Mouse (Mus musculus) kidney, embryonic 14.5 days (tissue): ENCODE data around the gene Mettl17. TPM values are rescaled to one million over a fixed set of nuclear protein-coding genes. Genes with fewer than 3 reads are reported as not detected.
"Not testable (repeated sequence)": the region's sequence is repeated elsewhere in the genome, so short reads cannot be mapped to it uniquely, and the experiment has no call there.

Experiments
- ATAC-seq: fragments of 200-750 bp; cut with Nextera tagmentation; 2 replicates; pipeline ENCODE4 v1.8.0; 2017; ENCODE audit warnings: moderate number of reproducible peaks, mild to moderate bottlenecking, moderate TSS enrichment, moderate library complexity; ENCODE audit not compliant: low FRiP score, low TSS enrichment
- H3K27ac ChIP-seq: fragments of 300-500 bp; sonication (generic); 2 replicates; pipeline ENCODE4 v1.5.1; 2014; ENCODE audit warnings: low read depth, mild to moderate bottlenecking, low read length, moderate library complexity, mixed read lengths
- H3K27me3 ChIP-seq: fragments of 300-500 bp; sonication (generic); 2 replicates; pipeline ENCODE4 v1.6.1; 2014; ENCODE audit warnings: mild to moderate bottlenecking, low read length; ENCODE audit not compliant: control insufficient read depth, insufficient read depth
- H3K36me3 ChIP-seq: fragments of 300-500 bp; sonication (generic); 2 replicates; pipeline ENCODE4 v1.6.1; 2014; ENCODE audit warnings: low read length, mixed read lengths; ENCODE audit not compliant: control insufficient read depth, insufficient read depth
- H3K4me1 ChIP-seq: fragments of 300-500 bp; sonication (generic); 2 replicates; pipeline ENCODE4 v1.6.1; 2014; ENCODE audit warnings: low read length, mixed read lengths; ENCODE audit not compliant: control insufficient read depth, insufficient read depth
- H3K4me2 ChIP-seq: fragments of 300-500 bp; sonication (generic); replicated peaks from 2 replicates; pipeline ENCODE4 v1.6.1; 2014; ENCODE audit warnings: low read depth, mild to moderate bottlenecking, low read length
- H3K4me3 ChIP-seq: fragments of 300-500 bp; sonication (generic); 2 replicates; pipeline ENCODE4 v1.5.1; 2014; ENCODE audit warnings: mild to moderate bottlenecking, low read length
- H3K9ac ChIP-seq: fragments of 300-500 bp; sonication (generic); 2 replicates; pipeline ENCODE4 v1.6.1; 2014; ENCODE audit warnings: low read depth, mild to moderate bottlenecking, low read length, moderate library complexity
- H3K9me3 ChIP-seq: fragments of 300-500 bp; sonication (generic); 2 replicates; pipeline ENCODE4 v1.6.1; 2016; ENCODE audit warnings: low read length; ENCODE audit not compliant: control insufficient read depth
- WGBS: fragments of 180-500 bp; shearing (Covaris S2); extraction: QIAGEN DNeasy Blood & Tissue Kit; methylation state at CpG from one replicate; pipeline ENCODE4 v1.1.7; 2014; 5-methylcytosine and 5-hydroxymethylcytosine counted together
- polyA plus RNA-seq: library from polyadenylated mRNA; unstranded; fragments of >200 nt; fragmentation: Nextera tagmentation; extraction: Ambion mirVana; gene quantifications from 2 replicates; pipeline ENCODE4 v1.2.1, GENCODE M21; 2014

Gene Mettl17
- polyA plus RNA-seq, 1 experiment from 2014 or later = 56.6 TPM

- H3K36me3 ChIP-seq, H3K9ac ChIP-seq, H3K4me3 ChIP-seq, H3K4me2 ChIP-seq, H3K27me3 ChIP-seq, H3K4me1 ChIP-seq, H3K9me3 ChIP-seq, H3K27ac ChIP-seq: not testable (repeated sequence)
- ATAC-seq = peak; percentile 61; the same call in 1 of the 2 replicates
- 5% methylated on average over 1 of the region's 1 CpGs for WGBS
These were observed 21.0 kb upstream of the Mettl17 start for GRCm38 (mm10) chr14:51863603-51864002.

DNA sequence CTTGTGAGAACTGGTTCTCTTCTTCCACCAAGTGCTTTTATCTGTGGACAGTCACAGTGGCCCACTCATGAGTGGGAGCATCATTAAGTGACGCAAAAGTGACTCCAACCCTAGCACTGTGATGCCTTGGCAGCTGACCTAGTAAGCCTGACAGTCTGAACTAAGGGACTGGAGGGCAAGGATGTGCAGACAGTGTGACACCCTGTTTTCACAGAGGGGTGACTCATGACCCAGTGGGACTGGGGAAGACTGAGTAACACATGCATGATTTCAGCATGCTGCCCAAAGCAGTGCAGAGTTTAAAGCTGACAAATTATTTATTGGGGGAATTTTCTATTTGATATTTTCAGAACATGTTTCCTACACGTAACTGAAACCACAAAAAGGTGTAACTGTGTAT, 13.9 kb upstream of the Mettl17 start:
- no peaks in the 10 kb centered on the region for H3K9me3 ChIP-seq
- no peak overlapping the region for H3K27ac ChIP-seq
- no peaks in the 10 kb centered on the region for H3K27me3 ChIP-seq
- no peaks in the 10 kb centered on the region for H3K36me3 ChIP-seq
- H3K4me2 ChIP-seq = no peak overlapping the region
- no peak overlapping the region for H3K9ac ChIP-seq
- no peak overlapping the region for H3K4me3 ChIP-seq
- ATAC-seq = no peak
- H3K4me1 ChIP-seq = no peaks in the 10 kb centered on the region
- whole genome bisulfite sequencing = 93% methylated on average over 2 of the region's 2 CpGs

DNA sequence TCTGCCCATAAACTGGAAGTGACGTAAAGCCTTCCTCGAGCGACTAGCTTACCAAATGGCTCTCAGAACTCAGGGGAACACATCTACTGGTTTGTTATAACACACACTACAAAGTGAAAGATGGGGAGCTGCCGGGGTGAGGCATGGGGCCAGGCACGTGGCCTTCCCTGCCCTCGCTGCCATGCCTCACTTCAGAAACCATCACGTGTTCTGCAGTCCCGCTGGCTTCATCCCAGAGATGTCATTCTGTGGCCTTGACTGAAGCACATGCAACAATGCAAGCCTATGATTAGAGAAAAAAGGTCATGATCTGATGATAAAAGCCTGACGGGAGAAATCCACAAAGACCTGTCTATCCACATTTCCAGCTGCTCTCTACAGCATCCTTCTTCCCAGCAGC, 12.9 kb upstream of the Mettl17 start:
- no peak overlapping the region for H3K4me2 ChIP-seq
- H3K4me1 ChIP-seq = no peaks in the 10 kb centered on the region
- H3K4me3 ChIP-seq = no peak overlapping the region
- H3K9me3 ChIP-seq = no peaks in the 10 kb centered on the region
- ATAC-seq = no peak
- no peak overlapping the region for H3K27ac ChIP-seq
- no peaks in the 10 kb centered on the region for H3K36me3 ChIP-seq
- H3K9ac ChIP-seq = no peak overlapping the region
- WGBS = 70% methylated on average over 9 of the region's 9 CpGs
- H3K27me3 ChIP-seq = no peaks in the 10 kb centered on the region

GRCm38 (mm10) chr14:51877517-51877916, 7.1 kb upstream of the Mettl17 start:
- Histone ChIP-seq H3K27me3 (no peaks in the 10 kb centered on the region), H3K9ac (no peak overlapping the region), H3K4me3 (no peak overlapping the region), H3K4me1 (no peaks in the 10 kb centered on the region), H3K4me2 (no peak overlapping the region), H3K36me3 (no peaks in the 10 kb centered on the region), H3K9me3 (no peaks in the 10 kb centered on the region), H3K27ac (no peak overlapping the region)
- ATAC-seq = peak; percentile 40; the same call in 1 of the 2 replicates
- 69% methylated on average over 3 of the region's 3 CpGs for WGBS

DNA sequence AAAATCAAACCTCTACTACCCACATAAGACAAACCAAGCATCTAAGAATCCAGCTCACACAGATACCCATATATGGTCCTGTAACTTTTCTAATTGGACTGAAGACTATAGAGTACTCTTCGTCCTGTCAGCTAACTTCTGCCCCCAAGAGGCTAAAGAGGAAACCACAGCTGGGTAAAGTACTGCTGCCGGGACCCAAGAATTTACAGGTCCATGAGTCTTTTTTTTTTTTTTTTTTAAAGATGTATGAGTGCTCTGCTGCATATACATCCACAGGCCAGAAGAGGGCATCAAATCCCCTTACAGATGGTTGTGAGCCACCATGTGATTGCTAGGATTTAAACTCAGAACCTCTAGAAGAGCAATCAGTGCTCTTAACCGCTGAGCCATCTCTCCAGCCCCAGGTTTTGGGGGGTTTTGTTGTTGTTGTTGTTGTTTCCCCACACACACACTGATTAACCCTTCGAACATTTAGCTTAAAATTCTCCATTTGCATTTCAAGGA, 1.1 kb upstream of the Mettl17 start:
- no peaks in the 10 kb centered on the region for H3K27me3 ChIP-seq
- under 1% methylated on average over 4 of the region's 4 CpGs for WGBS
- peaks cover 12% of the 10 kb centered on the region; the same call in 1 of the 2 replicates for H3K4me1 ChIP-seq
- H3K4me3 ChIP-seq = peak overlapping the region; percentile 84
- H3K36me3 ChIP-seq = peaks cover 23% of the 10 kb centered on the region
- H3K4me2 ChIP-seq = peak overlapping the region; percentile 87
- ATAC-seq = peak; percentile 54
- no peaks in the 10 kb centered on the region for H3K9me3 ChIP-seq
- H3K9ac ChIP-seq = peak overlapping the region; percentile 42; the same call in 1 of the 2 replicates
- H3K27ac ChIP-seq = peak overlapping the region; percentile 78

- WGBS = 2% methylated on average over 14 of the region's 14 CpGs
- Histone ChIP-seq H3K9me3 (no peaks in the 10 kb centered on the region), H3K9ac (peak overlapping the region; percentile 42)
These were observed 554 bp upstream of the Mettl17 start for GRCm38 (mm10) chr14:51884031-51884544.

GRCm38 (mm10) chr14:51886051-51886450, 1.4 kb downstream of the Mettl17 start:
- no peak for ATAC-seq
- Histone ChIP-seq H3K4me3 (peak overlapping the region; percentile 84; the same call in 1 of the 2 replicates), H3K27me3 (no peaks in the 10 kb centered on the region), H3K9me3 (no peaks in the 10 kb centered on the region), H3K4me2 (peak overlapping the region; percentile 87; the same call in 1 of the 2 replicates), H3K27ac (no peak overlapping the region), H3K36me3 (peaks cover 46% of the 10 kb centered on the region), H3K4me1 (peaks cover 12% of the 10 kb centered on the region; the same call in 1 of the 2 replicates), H3K9ac (0 out of 2 replicates have a peak overlapping the region, but pooled peaks have one; percentile 7)
- 75% methylated on average over 6 of the region's 6 CpGs for WGBS

More at GRCm38 (mm10) chr14:51884031-51884544, 554 bp upstream of the Mettl17 start:
- H3K36me3 ChIP-seq = peaks cover 28% of the 10 kb centered on the region
- H3K27ac ChIP-seq = peak overlapping the region; percentile 78
- H3K4me3 ChIP-seq = peak overlapping the region; percentile 84
- H3K4me1 ChIP-seq = peaks cover 12% of the 10 kb centered on the region; the same call in 1 of the 2 replicates
- H3K27me3 ChIP-seq = no peaks in the 10 kb centered on the region
- H3K4me2 ChIP-seq = peak overlapping the region; percentile 87
- ATAC-seq = peak; percentile 43

GRCm38 (mm10) chr14:51889833-51890232, 5.2 kb downstream of the Mettl17 start:
- no peak for ATAC-seq
- H3K4me2 ChIP-seq = no peak overlapping the region
- no peak overlapping the region for H3K27ac ChIP-seq
- WGBS = 91% methylated on average over 6 of the region's 6 CpGs
- no peaks in the 10 kb centered on the region for H3K9me3 ChIP-seq
- H3K36me3 ChIP-seq = peaks cover 57% of the 10 kb centered on the region
- peaks cover 12% of the 10 kb centered on the region; the same call in 1 of the 2 replicates for H3K4me1 ChIP-seq
- H3K9ac ChIP-seq = no peak overlapping the region
- no peak overlapping the region for H3K4me3 ChIP-seq
- no peaks in the 10 kb centered on the region for H3K27me3 ChIP-seq

DNA sequence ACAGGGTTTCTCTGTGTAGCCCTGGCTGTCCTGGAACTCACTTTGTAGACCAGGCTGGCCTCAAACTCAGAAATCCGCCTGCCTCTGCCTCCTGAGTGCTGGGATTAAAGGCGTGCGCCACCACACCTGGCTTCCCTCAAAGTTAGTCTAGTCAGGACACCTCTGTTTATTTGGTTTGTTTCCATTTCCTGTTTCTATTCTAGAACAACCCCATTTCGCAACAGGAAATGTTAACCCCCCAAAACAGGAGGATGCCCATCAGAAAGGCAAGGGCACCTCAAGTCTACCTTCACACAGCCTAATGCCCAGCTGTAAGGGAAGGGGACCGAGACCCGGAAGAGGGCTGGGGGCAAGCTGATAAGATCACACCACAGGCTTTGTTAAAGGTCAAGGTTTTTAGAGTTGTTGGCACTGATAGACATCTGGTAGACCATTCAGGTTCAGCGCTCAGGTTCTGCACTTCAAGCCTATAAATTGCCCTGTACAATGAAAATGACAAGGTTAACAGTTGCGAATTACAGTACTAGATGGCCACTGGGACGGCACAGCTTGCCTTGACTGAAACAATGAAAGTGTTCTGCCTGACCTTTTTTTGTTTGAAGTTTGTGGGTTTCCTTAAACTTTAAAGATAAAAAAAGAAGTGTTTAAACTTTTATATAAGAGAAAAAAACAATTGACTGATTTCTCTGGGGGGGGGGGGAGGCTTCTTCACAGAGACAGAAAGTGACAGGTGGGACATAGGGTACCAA, 7.7 kb downstream of the Mettl17 start, which contains the start of gene Slc39a2:
TSS of gene Slc39a2 (plus strand) at position 699 of the 749 bp plus-strand sequence.
- Histone ChIP-seq H3K4me2 (no peak within 1 kb of the TSS), H3K27ac (no peak within 1 kb of the TSS)

More for the DNA sequence above, 7.7 kb downstream of the Mettl17 start, which contains the start of gene Slc39a2:
- H3K9ac ChIP-seq = no peak within 1 kb of the TSS
- H3K9me3 ChIP-seq = no peaks in the 10 kb centered on the region
- H3K36me3 ChIP-seq = peaks cover 45% of the 10 kb centered on the region
- WGBS = 87% methylated on average over 8 of the region's 9 CpGs
- H3K4me3 ChIP-seq = no peak within 1 kb of the TSS
- no peaks in the 10 kb centered on the region for H3K27me3 ChIP-seq
- ATAC-seq = no peak
- H3K4me1 ChIP-seq = no peaks in the 10 kb centered on the region
